In genomic region chr3:131228083-131228482, GRCm38 (mm10) we compare ENCODE assay signal across 13 mouse cellular contexts. TPM values are rescaled to one million over a fixed set of nuclear protein-coding genes. Genes with fewer than 3 reads are reported as not detected.
A peak's percentile ranks its signal among the peaks of the same experiment; 100 is the strongest.
DNase-seq lines count a peak whose midpoint lies in the region; ATAC-seq and TF ChIP-seq lines count a peak whose summit lies in the region.
"Had no signal": no experiment of that assay in that cellular context is flagged by ENCODE, and none has a peak within 500 bp of the region (broad histone marks: within the 10 kb centered on the region; RNA-seq: fewer than 3 reads in every experiment).

No protein-coding gene starts in this region.

- intact Hi-C loops in left cerebral cortex, adult 2 months (cut with DNase I): no loop called here
- intact Hi-C loops in left cerebral cortex, postnatal 14 days (cut with DNase I): no loop called here

- DNase-seq in left cerebral cortex, adult 2 months (ENCODE audit: extremely low spot score in 1 of 2, low spot score in 2 of 2): no peak
- no peak for DNase-seq in left cerebral cortex, adult 9 months (ENCODE audit: low spot score in 2 of 2)
- DNase-seq in B cell, adult 2 months: peak; percentile 48 to 49
- DNase-seq in ES-CJ7 (ENCODE audit: low read depth, low spot score): peak; percentile 64
- no peak for DNase-seq in spleen, adult 12 weeks (ENCODE audit: low spot score)
- DNase-seq in kidney, postnatal 10 days: no peak
- DNase-seq in left cerebral cortex, postnatal 14 days (ENCODE audit: low spot score in 2 of 2): no peak
- DNase-seq: cerebellum, adult 9-10 months; heart, adult 18-20 months; kidney, adult 18-20 months; liver, embryonic 13.5 days; right cerebral cortex, adult 18-20 months had no signal

- TF ChIP-seq CTCF in left cerebral cortex, adult 2 months (IDR thresholded peaks at IDR 0.05): peak; percentile 32

- ATAC-seq in megakaryocyte progenitor cell, adult 5-6 weeks (replicated peaks; ENCODE audit: poor library complexity): peak; percentile 77

- H3K4me3 ChIP-seq in left cerebral cortex, adult 2 months: no peak overlapping the region
- H3K4me3 ChIP-seq: liver, embryonic 13.5 days had no signal

- H3K27ac ChIP-seq in left cerebral cortex, adult 2 months: no peak overlapping the region
- H3K27ac ChIP-seq: liver, embryonic 13.5 days had no signal

RNA-seq across cellular contexts. Expression of gene Hadh, which starts 43.8 kb away (rescaled TPM):
- total RNA-seq in left cerebral cortex, adult 2 months (2021): 10 to 100 TPM; 17.8 to 19.8 TPM
- 65.5 and 76.6 TPM in 2 replicates for total RNA-seq in megakaryocyte progenitor cell, adult 5-6 weeks (2015)
- 59.2 and 61.1 TPM in 2 replicates for total RNA-seq in megakaryocyte progenitor cell, adult 5-6 weeks (2017)
- 10 to 100 TPM; 20.0 to 22.5 TPM for total RNA-seq in left cerebral cortex, postnatal 14 days (2021)

Comparison
In these comparisons a context has a peak if more than half of its experiments do, and no peak if none do; other contexts are left out.
1. DNase-seq: peak in B cell, adult 2 months (2 of 2) and ES-CJ7 (single experiment); none in left cerebral cortex, adult 2 months (0 of 2), left cerebral cortex, adult 9 months (0 of 2), spleen, adult 12 weeks (single experiment), kidney, postnatal 10 days (single experiment) and left cerebral cortex, postnatal 14 days (0 of 2).